7 mouse cellular contexts compared by ENCODE assay signal in genomic region chr6:49217581-49218274, GRCm38 (mm10). TPM values are rescaled to one million over a fixed set of nuclear protein-coding genes. Genes with fewer than 3 reads are reported as not detected.
DNase-seq lines count a peak whose midpoint lies in the region; ATAC-seq and TF ChIP-seq lines count a peak whose summit lies in the region.

No protein-coding gene starts in this region.

- TF ChIP-seq CTCF in E14TG2a.4 (conservative IDR thresholded peaks at IDR 0.05; ENCODE audit: low read length) = no peak
- TF ChIP-seq CTCF in embryonic fibroblast, embryonic 13.5 days (IDR thresholded peaks at IDR 0.05; ENCODE audit: borderline replicate concordance, insufficient read depth, low read length) = no peak
- no peak for TF ChIP-seq CTCF in stomach, postnatal 0 days (IDR thresholded peaks at IDR 0.05; ENCODE audit: low read depth)

- peak overlapping the region; percentile 52 for H3K4me2 ChIP-seq in stomach, postnatal 0 days (replicated peaks; ENCODE audit: low read depth)

- peaks cover 4% of the 10 kb centered on the region; the same call in 1 of the 2 replicates for H3K9me3 ChIP-seq in E14TG2a.4 (ENCODE audit: low read length)
- H3K9me3 ChIP-seq in stomach, postnatal 0 days (ENCODE audit: control insufficient read depth, low read length) = no peaks in the 10 kb centered on the region

- peak; percentile 15 to 54; a peak in 3 of 4 replicates for ATAC-seq in hematopoietic stem cell, adult 5-6 weeks (replicated peaks in 1 of 2; ENCODE audit: insufficient read depth in 1 of 2, low FRiP score in 2 of 2, low TSS enrichment in 1 of 2, low read depth in 1 of 2, poor library complexity in 2 of 2, severe bottlenecking in 2 of 2)
- peak; percentile 57 for ATAC-seq in monocyte, adult 5-6 weeks (replicated peaks; ENCODE audit: insufficient number of reproducible peaks, low FRiP score, low TSS enrichment, poor library complexity, severe bottlenecking)
- peak; percentile 92 for ATAC-seq in stomach, postnatal 0 days (ENCODE audit: low FRiP score, low TSS enrichment)

- WGBS in stomach, postnatal 0 days = under 1% methylated on average over 56 of the region's 56 CpGs

- H3K27me3 ChIP-seq in E14TG2a.4 (ENCODE audit: insufficient read depth, low read length) = no peaks in the 10 kb centered on the region
- H3K27me3 ChIP-seq in stomach, postnatal 0 days (ENCODE audit: control insufficient read depth, insufficient read depth, low read length) = no peaks in the 10 kb centered on the region; the same call in 1 of the 2 replicates

- TF ChIP-seq POLR2A in embryonic fibroblast, embryonic 13.5 days (IDR thresholded peaks at IDR 0.05; ENCODE audit: low read depth, low read length) = peak; percentile 79

- H3K27ac ChIP-seq in embryonic fibroblast, embryonic 13.5 days (ENCODE audit: insufficient read depth, low read length) = no peak overlapping the region
- H3K27ac ChIP-seq in stomach, postnatal 0 days (replicated peaks) = peak overlapping the region; percentile 86

- DNase-seq in adrenal gland, postnatal 10 days = peak; percentile 86
- peak; percentile 99 for DNase-seq in liver
- DNase-seq in stomach, postnatal 0 days (ENCODE audit: low spot score) = peak; percentile 98

- H3K36me3 ChIP-seq in E14TG2a.4 (ENCODE audit: insufficient read depth, low read length) = no peaks in the 10 kb centered on the region
- H3K36me3 ChIP-seq in stomach, postnatal 0 days (ENCODE audit: control insufficient read depth, insufficient read depth, low read length) = no peaks in the 10 kb centered on the region

- peaks cover 29% of the 10 kb centered on the region for H3K4me1 ChIP-seq in E14TG2a.4 (replicated peaks; ENCODE audit: low read depth, low read length)
- no peaks in the 10 kb centered on the region for H3K4me1 ChIP-seq in embryonic fibroblast, embryonic 13.5 days (ENCODE audit: control insufficient read depth, insufficient read depth, low read length)
- no peaks in the 10 kb centered on the region for H3K4me1 ChIP-seq in stomach, postnatal 0 days (replicated peaks; ENCODE audit: control insufficient read depth, insufficient read depth)

- H3K4me3 ChIP-seq in E14TG2a.4 (replicated peaks; ENCODE audit: low read length) = peak overlapping the region; percentile 86
- H3K4me3 ChIP-seq in embryonic fibroblast, embryonic 13.5 days (ENCODE audit: insufficient read depth, low read length) = peak overlapping the region; percentile 60
- peak overlapping the region; percentile 58 for H3K4me3 ChIP-seq in stomach, postnatal 0 days (ENCODE audit: low read depth, low read length)

- TF ChIP-seq EP300 in stomach, postnatal 0 days (optimal IDR thresholded peaks at IDR 0.05) = no peak

- H3K9ac ChIP-seq in stomach, postnatal 0 days (ENCODE audit: low read length) = peak overlapping the region; percentile 69

RNA-seq across cellular contexts. Expression of gene Igf2bp3, which starts 3.0 kb away (rescaled TPM):
- total RNA-seq in adrenal gland, postnatal 10 days (2021) = 1 to 10 TPM; 7.1 to 7.6 TPM
- 31.1 and 33.8 TPM in 2 replicates for polyA plus RNA-seq in embryonic fibroblast, embryonic 13.5 days (2011; ENCODE audit: insufficient read length, low read depth, missing spikeins)
- total RNA-seq in hematopoietic stem cell, adult 5-6 weeks (2017) = 0.06 and 0.25 TPM in 2 replicates
- 0.19 to 0.29 TPM in 2 of 3 replicates, not detected in the other for total RNA-seq in monocyte, adult 5-6 weeks (2017)
- 40.7 and 43.6 TPM in 2 replicates for polyA plus RNA-seq in stomach, postnatal 0 days (2015; fragmentation: Nextera tagmentation; extraction: Ambion mirVana)

RNA-seq across cellular contexts. Expression of gene Tra2a, which starts 46.1 kb away (rescaled TPM):
- 10 to 100 TPM; 47.8 to 51.1 TPM for total RNA-seq in adrenal gland, postnatal 10 days (2021)
- polyA plus RNA-seq in embryonic fibroblast, embryonic 13.5 days (2011; ENCODE audit: insufficient read length, low read depth, missing spikeins) = 154 and 162 TPM in 2 replicates
- 204 and 234 TPM in 2 replicates for total RNA-seq in hematopoietic stem cell, adult 5-6 weeks (2017)
- 185 to 235 TPM (median 209 TPM) in 3 replicates for total RNA-seq in monocyte, adult 5-6 weeks (2017)
- 34.6 and 35.4 TPM in 2 replicates for polyA plus RNA-seq in stomach, postnatal 0 days (2015; fragmentation: Nextera tagmentation; extraction: Ambion mirVana)

Comparison
In these comparisons a context has a peak if more than half of its experiments do, and no peak if none do; other contexts are left out.
1. ATAC-seq: peak in every context shown above with its lines; median percentile 92 in stomach, postnatal 0 days; 57 in monocyte, adult 5-6 weeks; 34 in hematopoietic stem cell, adult 5-6 weeks.